Mouse (Mus musculus) 416B (cell line): ENCODE measurements around the gene Lbhd1.
"Not testable (repeated sequence)": the region's sequence is repeated elsewhere in the genome, so short reads cannot be mapped to it uniquely, and the experiment has no call there.

Experiments used
- DNase-seq: peaks from one replicate; pipeline ENCODE4 v3.0.0; 2011; ENCODE audit warnings: low read depth

Lbhd1 gene

DNA sequence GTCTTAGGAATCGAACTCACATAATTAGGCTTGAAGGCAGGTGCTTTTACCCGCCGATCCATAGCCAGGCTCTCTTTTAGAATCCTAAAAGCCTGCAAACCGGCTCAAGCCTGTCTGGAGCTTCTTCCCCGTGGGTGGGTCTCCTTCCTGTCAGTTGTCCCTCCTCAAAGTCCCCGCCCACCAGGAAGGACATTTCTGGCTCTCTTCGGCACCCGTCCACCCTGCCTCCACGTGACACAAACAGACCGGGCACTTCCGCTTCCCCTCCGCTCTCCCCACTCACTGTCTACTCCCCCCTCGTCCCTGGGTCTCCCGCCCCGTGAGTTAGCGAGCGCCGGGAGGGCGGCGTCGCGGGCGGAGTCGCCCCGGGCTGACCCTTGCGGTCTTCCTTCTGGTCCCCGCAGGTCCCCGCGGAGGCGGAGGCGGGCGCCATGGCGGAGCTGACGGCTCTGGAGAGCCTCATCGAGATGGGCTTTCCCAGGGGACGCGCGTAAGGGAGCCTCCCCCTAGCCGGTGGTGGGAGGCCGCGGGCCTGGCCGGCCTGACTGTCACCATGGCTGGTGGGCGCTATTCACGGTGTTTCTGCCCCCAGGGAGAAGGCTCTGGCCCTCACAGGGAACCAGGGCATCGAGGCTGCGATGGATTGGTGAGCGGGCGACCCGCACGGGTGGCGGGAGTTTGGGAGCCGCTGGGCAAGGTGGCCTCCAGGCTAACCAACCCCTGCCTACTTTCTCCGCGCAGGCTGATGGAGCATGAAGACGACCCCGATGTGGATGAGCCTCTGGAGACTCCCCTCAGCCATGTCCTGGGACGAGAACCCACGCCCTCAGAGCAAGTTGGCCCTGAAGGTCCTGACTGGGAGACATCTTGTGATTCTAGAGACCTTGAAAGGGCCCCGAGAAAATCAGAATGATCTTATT, 12.0 kb upstream of the Lbhd1 start, which contains the start of gene Ubxn1:
TSS of gene Ubxn1 (plus strand) at position 230 of the 920 bp plus-strand sequence.
- DNase-seq, result peak; percentile 98

GRCm38 (mm10) chr19:8872266-8872840, 11.2 kb upstream of the Lbhd1 start:
- DNase-seq, result peak; percentile 63

DNA sequence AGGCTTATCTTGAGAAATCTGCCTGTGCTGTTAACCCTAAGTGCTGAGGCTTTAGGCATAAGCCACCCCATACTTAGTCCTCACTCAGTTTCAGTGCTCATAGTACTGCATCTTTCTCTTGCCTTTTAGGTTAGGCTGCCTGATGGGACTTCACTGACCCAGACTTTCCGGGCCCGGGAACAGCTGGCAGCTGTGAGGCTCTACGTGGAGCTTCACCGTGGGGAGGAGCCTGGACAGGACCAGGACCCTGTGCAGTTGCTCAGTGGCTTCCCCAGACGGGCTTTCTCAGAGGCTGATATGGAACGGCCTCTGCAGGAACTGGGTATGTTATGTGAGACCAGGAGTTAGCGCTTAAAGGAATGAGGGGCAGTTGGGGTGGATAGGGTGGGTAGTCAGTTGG, 8.5 kb upstream of the Lbhd1 start:
- no peak for DNase-seq

- peak; percentile 93 for DNase-seq
These were observed 3.1 kb upstream of the Lbhd1 start, which contains the start of gene Uqcc3 for GRCm38 (mm10) chr19:8880311-8881033. Gene Uqcc3, minus strand, starts transcription at chr19:8880923.

- DNase-seq, result no peak
These were observed 2.5 kb upstream of the Lbhd1 start for GRCm38 (mm10) chr19:8881034-8881392.

DNA sequence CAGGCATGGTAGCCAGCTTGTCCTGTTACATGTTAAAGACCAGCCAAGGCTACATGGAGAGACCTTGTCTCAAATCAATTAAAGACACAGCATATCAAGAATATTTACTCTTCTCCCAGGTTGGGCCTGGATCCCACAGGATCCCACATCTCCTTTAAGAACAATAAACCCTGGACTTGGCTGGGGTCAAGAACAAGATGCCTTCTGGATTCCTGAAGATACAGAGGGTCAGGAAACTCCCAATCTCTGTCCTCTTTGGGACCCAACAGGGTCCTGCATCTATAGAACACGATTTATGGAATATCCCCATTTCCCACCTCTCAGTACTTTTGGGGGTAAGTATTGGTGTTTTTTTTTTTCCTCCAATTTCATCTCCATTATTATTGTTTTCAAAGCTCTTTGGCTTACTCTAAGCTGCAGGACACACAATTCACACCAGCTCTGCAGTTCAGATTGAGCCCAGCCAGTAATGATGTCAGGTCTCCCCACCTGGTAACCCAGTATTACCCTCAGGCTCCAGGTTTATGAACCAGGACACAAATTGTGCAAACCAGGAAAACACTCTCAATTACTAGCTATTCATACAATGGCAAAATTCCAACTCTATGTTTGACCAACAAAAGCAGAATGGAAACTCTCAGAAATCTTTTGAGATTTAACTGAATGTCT, 3.5 kb downstream of the Lbhd1 start:
- peak; percentile 36 for DNase-seq

DNA sequence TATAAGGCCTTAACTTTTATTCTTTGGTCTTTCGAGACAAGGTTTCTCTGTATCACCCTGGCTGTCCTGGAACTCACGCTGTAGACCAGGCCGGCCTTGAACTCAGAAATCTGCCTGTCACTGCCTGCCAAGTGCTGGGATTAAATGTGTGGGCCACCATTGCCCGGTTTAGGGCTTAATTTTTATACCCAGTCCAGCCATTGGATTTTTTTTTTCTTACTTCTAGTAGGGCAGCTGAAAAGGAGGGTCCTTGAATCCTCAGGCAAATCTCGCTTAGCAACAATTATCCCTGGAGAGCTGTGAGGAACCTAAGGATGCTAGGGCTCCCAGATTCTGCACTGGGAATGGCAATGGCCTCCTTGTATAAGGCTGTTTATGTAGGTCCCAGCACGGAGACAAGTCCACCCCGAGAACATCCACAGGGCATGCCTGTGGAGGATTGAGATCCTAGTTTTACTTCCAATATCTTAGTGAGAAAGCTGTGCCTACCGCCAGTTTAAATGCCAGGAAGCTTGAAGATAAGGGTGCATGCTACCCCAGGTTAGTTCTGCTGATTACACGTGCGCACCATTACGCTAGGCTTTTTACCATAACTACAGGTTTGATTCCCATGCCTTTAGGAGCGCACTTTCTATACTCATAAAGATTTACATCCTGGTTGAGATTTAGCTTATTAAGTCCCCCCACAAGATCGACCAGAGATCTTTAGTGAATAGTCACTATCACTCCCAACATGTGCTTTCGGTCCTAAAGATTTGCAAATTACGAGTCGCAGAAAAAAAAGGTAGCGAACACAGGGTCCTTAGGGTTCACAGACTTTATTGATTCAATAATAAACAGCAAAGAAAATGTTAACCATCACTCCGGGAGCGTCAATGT, 4.3 kb downstream of the Lbhd1 start:
- peak; percentile 58 for DNase-seq

- DNase-seq, result peak; percentile 97
These were observed 5.2 kb downstream of the Lbhd1 start, which contains the start of the genes 1810009A15Rik and Gm49416 for GRCm38 (mm10) chr19:8888511-8889385. Gene 1810009A15Rik, plus strand, starts transcription at chr19:8888853. Gene Gm49416, plus strand, starts transcription at chr19:8888926.

- DNase-seq, result peak; percentile 87
These were observed 9.6 kb downstream of the Lbhd1 start, which contains the start of gene Ints5 for GRCm38 (mm10) chr19:8892829-8893766. Gene Ints5, plus strand, starts transcription at chr19:8893005.

GRCm38 (mm10) chr19:8895397-8895960, 11.9 kb downstream of the Lbhd1 start:
- DNase-seq, result no peak

GRCm38 (mm10) chr19:8896231-8896630, 12.7 kb downstream of the Lbhd1 start:
- DNase-seq, result not testable (repeated sequence)

DNA sequence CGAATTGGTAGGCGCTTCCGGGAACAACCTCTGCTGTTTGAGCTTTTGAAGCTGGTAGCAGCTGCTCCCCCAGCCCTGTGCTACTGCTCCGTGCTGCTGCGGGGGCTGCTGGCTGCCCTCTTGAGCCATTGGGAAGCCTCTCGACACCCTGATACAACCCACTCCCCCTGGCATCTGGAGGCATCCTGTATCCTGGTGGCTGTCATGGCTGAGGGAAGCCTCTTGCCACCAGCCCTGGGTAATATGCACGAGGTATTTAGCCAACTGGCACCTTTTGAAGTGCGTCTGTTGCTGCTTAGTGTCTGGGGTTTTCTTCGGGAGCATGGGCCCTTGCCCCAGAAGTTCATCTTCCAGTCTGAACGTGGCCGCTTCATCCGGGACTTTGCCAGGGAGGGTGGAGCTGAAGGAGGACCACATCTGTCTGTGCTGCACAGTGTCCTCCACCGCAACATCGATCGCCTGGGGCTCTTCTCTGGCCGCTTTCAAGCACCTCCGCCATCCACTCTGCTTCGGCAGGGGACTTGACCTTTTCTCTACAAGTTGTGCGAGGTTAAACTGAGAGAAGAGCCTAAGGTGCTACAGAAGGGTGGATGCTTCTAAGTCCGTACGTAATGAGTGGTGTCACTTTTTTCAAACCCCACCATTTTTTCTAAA, 13.8 kb downstream of the Lbhd1 start:
- DNase-seq, result not testable (repeated sequence)

GRCm38 (mm10) chr19:8897865-8898495, 14.4 kb downstream of the Lbhd1 start, which contains the start of gene Ganab:
Gene Ganab, plus strand, starts transcription at chr19:8898071.
- DNase-seq, result peak; percentile 94

GRCm38 (mm10) chr19:8898576-8898975, 15.0 kb downstream of the Lbhd1 start:
- DNase-seq, result peak; percentile 60

DNA sequence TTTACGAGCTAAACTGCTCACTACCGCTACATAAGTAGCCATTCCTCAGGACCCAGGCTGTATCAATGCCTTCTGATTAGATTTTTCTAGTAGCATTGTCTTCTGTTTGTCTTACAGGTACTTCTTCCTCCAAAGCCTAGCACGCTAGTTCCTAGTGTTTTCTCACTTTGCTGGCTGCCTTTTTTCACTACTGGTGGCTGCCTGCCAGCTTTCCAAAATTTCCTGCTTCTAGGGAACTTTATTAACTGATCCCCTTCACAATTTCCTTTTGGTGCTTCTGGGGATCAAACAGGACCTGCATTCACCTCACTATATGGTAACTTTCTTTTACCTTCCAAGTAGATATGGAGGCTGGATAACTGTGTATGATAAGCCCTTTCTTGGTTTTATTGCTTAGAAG, 15.5 kb downstream of the Lbhd1 start:
- DNase-seq, result no peak

DNA sequence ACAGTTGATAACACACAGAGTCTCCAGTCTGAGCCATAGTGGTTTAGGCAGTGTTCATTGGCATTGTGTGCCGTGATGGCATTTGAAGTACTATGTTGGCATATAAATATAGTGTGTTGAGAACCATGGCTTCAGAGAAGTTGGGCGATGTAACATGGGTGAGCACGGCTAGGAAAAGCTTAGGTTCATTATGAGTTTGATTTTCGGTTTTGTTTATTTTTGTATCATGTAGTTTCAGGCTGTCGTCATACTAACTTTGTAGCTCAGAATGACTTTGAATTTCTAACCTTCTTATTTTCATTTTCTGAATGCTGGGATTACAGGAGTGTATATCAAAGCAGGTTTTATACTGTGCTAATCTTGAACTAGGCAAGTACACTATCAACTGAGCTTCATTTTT, 19.9 kb downstream of the Lbhd1 start:
- DNase-seq, result no peak

- DNase-seq, result no peak
These were observed 25.0 kb downstream of the Lbhd1 start for GRCm38 (mm10) chr19:8908531-8908930.
